Mouse (Mus musculus): ENCODE results near the gene Slc22a27. TPM values are rescaled to one million over a fixed set of nuclear protein-coding genes. Genes with fewer than 3 reads are reported as not detected.

Slc22a27 gene
- total and polyA plus RNA-seq, 2 experiments from 2014 or later = not detected

GRCm38 (mm10) chr19:7876626-7877025 lies 89.2 kb downstream of the Slc22a27 start:
- no peak overlapping the region for H3K9ac ChIP-seq (replicated peaks; ENCODE audit: low read depth, low read length)
- DNase-seq (ENCODE audit: low spot score) = no peak
- no peak overlapping the region for H3K4me3 ChIP-seq (ENCODE audit: low read depth, low read length)
- ATAC-seq (ENCODE audit: insufficient read depth, low read depth) = no peak
- H3K4me2 ChIP-seq (ENCODE audit: low read depth, low read length) = no peak overlapping the region
- 79% methylated on average over 1 of the region's 1 CpGs for WGBS
- H3K4me1 ChIP-seq (ENCODE audit: control insufficient read depth, insufficient read depth) = no peaks in the 10 kb centered on the region
- H3K36me3 ChIP-seq (replicated peaks; ENCODE audit: control insufficient read depth, insufficient read depth, low read length) = no peaks in the 10 kb centered on the region
- no peak for TF ChIP-seq CTCF (IDR thresholded peaks at IDR 0.05; ENCODE audit: low read depth)
- TF ChIP-seq EP300 (IDR thresholded peaks at IDR 0.05; ENCODE audit: low read depth) = no peak
- no peak overlapping the region for H3K27ac ChIP-seq (ENCODE audit: low read depth)
- H3K27me3 ChIP-seq (ENCODE audit: control insufficient read depth, insufficient read depth, low read length) = no peaks in the 10 kb centered on the region
- H3K9me3 ChIP-seq (replicated peaks; ENCODE audit: control insufficient read depth, low read length) = no peaks in the 10 kb centered on the region; the same call in 1 of the 2 replicates

GRCm38 (mm10) chr19:7829851-7830250 lies 136.0 kb downstream of the Slc22a27 start:
- no peak overlapping the region for H3K9ac ChIP-seq (replicated peaks; ENCODE audit: low read depth, low read length)
- no peaks in the 10 kb centered on the region for H3K4me1 ChIP-seq (ENCODE audit: control insufficient read depth, insufficient read depth)
- WGBS = 45% methylated on average over 2 of the region's 2 CpGs
- no peaks in the 10 kb centered on the region for H3K36me3 ChIP-seq (replicated peaks; ENCODE audit: control insufficient read depth, insufficient read depth, low read length)
- no peaks in the 10 kb centered on the region for H3K27me3 ChIP-seq (ENCODE audit: control insufficient read depth, insufficient read depth, low read length)
- no peak overlapping the region for H3K4me2 ChIP-seq (ENCODE audit: low read depth, low read length)
- H3K9me3 ChIP-seq (replicated peaks; ENCODE audit: control insufficient read depth, low read length) = no peaks in the 10 kb centered on the region
- TF ChIP-seq EP300 (IDR thresholded peaks at IDR 0.05; ENCODE audit: low read depth) (no peak), CTCF (IDR thresholded peaks at IDR 0.05; ENCODE audit: low read depth) (no peak)
- no peak for ATAC-seq (ENCODE audit: insufficient read depth, low read depth)
- no peak for DNase-seq (ENCODE audit: low spot score)
- H3K27ac ChIP-seq (ENCODE audit: low read depth) = no peak overlapping the region
- H3K4me3 ChIP-seq (ENCODE audit: low read depth, low read length) = no peak overlapping the region

Small RNA genes within 50 kb of the gene (microRNA-seq; reads per million reads assigned to microRNA genes)
- gene Gm24951 = not detected

Other genes starting within 250 kb of the Slc22a27 start
- gene Slc22a26, start 163.4 kb downstream of the Slc22a27 start, total RNA-seq (2014; rRNA removed; ENCODE audit: low replicate concordance) = not detected in 2 replicates
- gene Slc22a26, start 163.4 kb downstream of the Slc22a27 start, polyA plus RNA-seq (2015; fragmentation: Nextera tagmentation; extraction: Ambion mirVana) = not detected in 2 replicates
- gene Slc22a28, start 166.0 kb upstream of the Slc22a27 start, total RNA-seq (2014; rRNA removed; ENCODE audit: low replicate concordance) = not detected in 2 replicates
- not detected in 2 replicates for gene Slc22a28, start 166.0 kb upstream of the Slc22a27 start, polyA plus RNA-seq (2015; fragmentation: Nextera tagmentation; extraction: Ambion mirVana)